Mouse (Mus musculus): ENCODE measurements around the gene Cmip.

Gene Cmip

DNA sequence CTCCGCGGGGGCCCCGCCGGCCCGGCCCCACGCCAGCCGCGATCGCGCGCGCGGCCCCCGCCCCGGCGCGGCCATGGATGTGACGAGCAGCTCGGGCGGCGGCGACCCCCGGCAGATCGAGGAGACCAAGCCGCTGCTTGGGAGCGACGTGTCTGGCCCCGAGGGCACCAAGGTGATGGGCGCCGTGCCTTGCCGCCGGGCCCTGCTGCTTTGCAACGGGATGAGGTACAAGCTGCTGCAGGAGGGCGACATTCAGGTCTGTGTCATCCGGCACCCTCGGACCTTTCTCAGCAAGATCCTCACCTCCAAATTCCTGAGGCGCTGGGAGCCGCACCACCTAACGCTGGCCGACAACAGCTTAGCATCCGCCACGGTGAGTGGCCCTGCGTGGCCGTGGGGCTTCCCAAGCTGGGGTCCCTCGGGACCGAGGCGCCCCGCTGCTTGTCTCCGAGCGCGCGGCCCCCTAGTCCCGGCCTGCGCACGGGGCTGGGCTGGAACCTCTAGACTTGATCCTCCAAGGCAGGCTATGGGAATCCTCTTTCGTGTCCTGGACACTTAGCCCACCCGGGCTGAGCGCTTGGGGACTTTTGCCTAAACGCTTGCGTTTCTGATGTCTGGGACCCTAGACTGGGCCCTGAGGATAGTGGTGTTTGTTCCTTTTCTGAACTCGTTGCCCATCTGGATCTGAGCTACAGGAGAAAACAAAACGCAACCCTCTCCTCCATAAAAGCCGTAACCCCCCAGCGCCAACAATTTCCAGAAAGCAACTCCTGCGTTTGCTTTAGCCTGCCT, at the start of gene Cmip:
TSS of gene Cmip (plus strand) at position 36 of the 792 bp plus-strand sequence.
- DNase-seq (ENCODE audit: low read depth, low spot score) = peak; percentile 30

- no peak for DNase-seq (ENCODE audit: low read depth, low spot score)
These were observed 47.7 kb upstream of the Cmip start for GRCm38 (mm10) chr8:117209150-117209549.

- DNase-seq (ENCODE audit: low read depth, low spot score) = no peak
These were observed 44.8 kb upstream of the Cmip start for GRCm38 (mm10) chr8:117212100-117212499.

DNA sequence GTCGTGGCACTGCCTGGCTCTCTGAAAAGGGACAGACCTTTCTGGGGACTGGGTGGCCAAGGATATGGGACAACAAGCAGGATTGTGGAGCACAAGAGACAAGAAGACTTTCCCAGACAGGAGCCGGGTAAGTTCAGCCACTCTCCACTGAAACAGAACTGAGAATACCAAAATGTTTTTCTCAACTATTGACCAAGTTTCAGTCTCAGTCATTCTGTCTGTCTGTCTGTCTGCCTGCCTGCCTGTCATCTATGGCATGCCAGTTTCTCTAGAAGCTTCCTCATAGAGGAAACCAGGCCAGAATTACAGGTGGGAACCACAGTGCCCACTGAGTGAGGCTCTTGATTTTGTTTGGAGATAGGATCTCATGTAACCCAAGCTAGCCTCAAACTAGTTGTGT, 39.1 kb upstream of the Cmip start:
- DNase-seq (ENCODE audit: low read depth, low spot score) = no peak

DNA sequence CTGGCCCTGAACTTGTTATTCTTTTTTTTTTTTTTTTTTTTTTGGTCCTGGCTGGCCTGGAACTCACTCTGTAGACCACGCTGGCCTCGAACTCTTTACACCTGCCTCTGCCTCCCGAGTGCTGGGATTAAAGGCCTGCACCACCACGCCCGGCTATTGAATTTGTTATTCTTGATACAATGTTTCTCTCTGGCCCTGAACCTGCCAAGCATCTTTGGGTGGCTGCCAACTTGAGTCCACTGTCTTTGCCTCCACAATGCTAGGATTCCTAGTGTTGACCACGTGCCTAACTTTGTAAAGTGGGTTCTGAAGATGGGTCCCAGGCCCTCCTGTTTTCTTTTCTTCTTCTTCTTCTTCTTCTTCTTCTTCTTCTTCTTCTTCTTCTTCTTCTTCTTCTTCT, 34.5 kb upstream of the Cmip start:
- DNase-seq (ENCODE audit: low read depth, low spot score) = no peak

DNA sequence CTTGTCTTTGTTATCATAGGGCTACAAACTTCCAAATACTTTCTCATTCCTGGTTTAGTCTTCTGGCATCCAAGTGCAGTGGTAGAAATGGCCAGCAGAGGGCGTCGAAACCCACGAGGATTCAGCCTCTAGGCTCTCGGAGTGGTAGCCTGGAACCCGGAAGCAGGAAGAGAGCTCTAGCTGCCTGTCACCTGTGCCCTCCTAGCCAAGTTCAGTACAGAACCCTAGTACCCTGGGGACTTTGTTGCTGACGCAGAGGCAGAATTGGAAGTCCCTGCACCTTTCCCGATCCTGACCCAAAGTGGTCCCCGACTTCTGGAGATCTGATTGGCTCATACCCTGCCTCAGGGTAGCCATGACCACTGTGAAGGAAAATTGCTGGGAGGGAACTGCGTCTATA, 32.2 kb upstream of the Cmip start:
- peak; percentile 80 for DNase-seq (ENCODE audit: low read depth, low spot score)

DNA sequence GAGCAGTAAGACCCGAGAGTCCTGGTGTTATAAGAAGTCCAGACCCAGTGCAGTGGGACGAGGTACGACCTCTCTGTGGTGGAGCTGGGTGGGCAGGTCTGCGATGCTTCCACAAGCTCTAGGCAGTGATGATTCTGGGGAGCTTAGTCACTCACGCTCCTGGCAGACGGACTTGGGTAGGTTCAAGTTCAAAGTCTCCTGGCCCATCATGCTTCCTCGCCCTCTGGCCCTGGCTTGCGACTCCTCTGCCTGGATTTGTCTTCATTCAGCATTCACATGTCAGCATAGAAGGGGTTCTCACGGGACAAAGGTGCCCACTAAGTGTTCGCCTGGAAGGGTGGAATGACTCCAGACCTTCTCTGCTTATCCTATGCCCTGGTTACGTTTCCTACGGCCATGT, 30.6 kb upstream of the Cmip start:
- DNase-seq (ENCODE audit: low read depth, low spot score) = no peak

- no peak for DNase-seq (ENCODE audit: low read depth, low spot score)
These were observed 29.5 kb upstream of the Cmip start for GRCm38 (mm10) chr8:117227339-117227738.

DNA sequence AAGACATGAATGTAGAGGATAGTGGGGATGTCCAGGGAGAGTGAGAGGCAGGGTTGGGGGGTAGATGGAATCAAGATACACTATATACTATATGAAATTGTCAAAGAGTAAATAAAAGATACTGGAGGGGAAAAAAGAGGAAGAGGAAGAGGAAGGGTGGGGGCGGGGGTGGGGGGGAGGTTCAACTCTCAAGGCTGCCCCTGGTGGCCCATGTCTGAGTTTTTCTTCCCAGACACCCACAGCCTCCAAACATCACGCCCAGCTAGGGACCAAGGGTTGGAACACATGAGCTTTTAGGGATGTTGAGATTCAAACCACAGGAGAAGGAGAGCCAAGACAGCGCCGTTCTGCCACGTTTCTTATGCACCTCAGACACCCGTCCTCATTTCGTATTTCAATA, 23.7 kb upstream of the Cmip start:
- no peak for DNase-seq (ENCODE audit: low read depth, low spot score)

DNA sequence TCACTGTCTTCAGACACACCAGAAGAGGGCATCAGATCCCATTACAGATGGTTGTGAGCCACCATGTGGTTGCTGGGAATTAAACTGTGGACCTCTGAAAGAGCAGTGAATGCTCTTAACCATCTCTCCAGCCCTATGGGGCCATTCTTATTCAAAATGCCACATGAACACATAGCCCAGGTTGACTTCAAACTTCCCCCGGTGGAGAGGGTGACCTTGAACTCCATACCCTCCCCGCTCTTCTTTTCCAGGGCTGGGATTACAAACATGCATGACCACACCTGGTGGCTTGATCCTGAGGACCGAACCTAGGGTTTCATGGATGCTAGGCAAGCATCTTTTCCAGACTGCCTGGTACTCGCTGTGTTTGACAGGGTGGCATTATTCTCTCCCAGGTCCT, 20.3 kb upstream of the Cmip start:
- DNase-seq (ENCODE audit: low read depth, low spot score) = no peak

- DNase-seq (ENCODE audit: low read depth, low spot score) = no peak
These were observed 16.5 kb upstream of the Cmip start for GRCm38 (mm10) chr8:117240326-117240725.

DNA sequence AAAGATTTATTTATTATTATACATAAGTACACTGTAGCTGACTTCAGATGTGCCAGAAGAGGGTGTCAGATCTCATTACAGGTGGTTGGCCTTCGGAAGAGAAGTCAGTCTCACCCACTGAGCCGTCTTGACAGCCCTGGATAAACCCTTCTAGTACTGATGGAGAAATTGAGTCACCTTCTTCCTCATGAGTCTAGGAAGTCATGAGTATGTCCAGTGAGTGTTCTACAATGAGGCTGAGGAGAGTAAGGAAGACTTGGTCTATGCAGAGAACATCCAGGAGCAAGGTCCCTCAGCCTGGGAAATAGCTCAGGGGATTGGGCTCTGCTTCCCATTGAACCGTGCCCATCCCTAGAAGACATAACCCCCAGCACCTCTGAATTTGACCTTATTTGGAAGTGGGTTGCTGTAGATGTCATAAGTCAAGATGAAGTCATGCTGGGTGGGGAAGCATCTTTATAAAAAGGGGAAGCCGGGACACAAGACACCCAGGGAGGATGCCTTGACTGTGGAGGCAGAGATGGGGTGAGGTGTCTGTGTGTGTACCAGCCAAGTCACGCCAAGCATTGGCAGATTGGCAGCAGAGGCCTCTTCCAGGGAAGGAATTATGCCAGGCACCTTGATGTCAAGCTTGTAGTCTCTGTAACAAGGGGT, 15.9 kb upstream of the Cmip start:
- no peak for DNase-seq (ENCODE audit: low read depth, low spot score)

DNA sequence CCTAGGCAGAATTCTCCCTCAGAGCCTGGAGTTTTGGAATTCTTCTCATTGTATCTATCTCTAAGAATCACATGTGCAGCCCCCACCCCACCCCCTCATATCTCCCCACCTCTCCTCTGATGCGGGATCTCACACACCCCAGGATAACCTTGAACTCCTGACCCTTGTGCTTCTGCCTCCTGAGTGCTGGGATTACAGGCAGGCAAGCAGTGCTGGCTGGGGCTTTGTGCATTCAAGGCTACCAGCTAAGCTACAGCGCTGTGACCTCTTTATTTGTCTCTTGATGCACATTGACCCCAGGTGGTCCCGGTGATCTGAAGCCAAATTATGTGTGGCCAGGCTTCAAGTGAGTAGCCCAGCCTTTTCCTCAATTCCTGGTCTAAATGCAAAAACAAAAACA, 15.0 kb upstream of the Cmip start:
- no peak for DNase-seq (ENCODE audit: low read depth, low spot score)

- DNase-seq (ENCODE audit: low read depth, low spot score) = no peak
These were observed 14.6 kb upstream of the Cmip start for GRCm38 (mm10) chr8:117242286-117242685.

GRCm38 (mm10) chr8:117244601-117245000, 12.3 kb upstream of the Cmip start:
- DNase-seq (ENCODE audit: low read depth, low spot score) = no peak

- DNase-seq (ENCODE audit: low read depth, low spot score) = no peak
These were observed 8.5 kb upstream of the Cmip start for GRCm38 (mm10) chr8:117248341-117248740.

DNA sequence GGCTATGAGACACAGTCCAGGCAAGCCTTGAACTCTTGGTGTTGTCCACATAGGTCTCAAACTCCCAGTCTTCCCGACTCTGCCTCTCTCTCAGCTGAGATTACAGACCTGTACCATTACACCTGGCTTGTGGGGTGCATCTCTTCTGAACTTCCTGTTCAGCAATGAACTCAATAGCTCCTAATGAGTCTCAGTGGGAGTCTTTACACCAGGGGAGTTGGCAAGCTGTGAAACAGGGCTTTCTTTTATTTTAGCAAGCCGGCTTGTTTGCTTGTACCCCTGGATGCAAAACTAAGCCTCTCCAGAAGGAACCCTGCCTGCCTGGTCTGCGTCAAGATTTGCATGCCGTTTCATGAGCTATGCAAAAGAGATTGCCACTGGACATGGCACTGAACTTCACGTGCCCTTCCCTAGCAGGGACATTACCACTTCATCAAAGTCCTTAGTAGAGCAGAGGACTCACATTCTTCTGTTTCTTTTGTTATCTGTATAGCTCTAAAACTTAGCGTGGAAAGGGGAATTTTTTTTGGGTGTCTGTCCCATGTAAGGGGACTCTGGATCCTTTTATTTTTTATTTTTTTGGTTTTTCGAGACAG, 5.7 kb upstream of the Cmip start:
- DNase-seq (ENCODE audit: low read depth, low spot score) = no peak

- DNase-seq (ENCODE audit: low read depth, low spot score) = no peak
These were observed 4.2 kb upstream of the Cmip start for GRCm38 (mm10) chr8:117252650-117253049.

GRCm38 (mm10) chr8:117253390-117254269, 3.2 kb upstream of the Cmip start:
- DNase-seq (ENCODE audit: low read depth, low spot score) = no peak

DNA sequence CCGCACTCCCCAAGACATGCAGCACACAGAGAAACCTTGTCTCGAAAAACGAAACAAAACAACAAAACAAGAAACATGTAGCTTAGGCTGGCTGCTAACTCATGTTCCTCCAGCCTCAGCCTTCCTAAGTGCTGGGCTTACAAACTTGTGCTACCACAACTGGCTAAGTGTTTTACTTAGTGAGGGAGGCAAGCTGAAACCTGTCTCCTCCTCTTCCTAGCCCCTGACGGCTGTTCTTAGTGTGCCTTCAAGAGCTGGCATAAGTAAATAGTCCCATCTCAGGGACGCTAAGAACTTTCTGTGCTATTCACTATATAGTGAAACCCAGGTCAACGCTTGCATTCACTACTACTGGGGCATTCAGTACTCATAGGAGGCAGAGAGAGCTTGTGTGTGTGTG, 2.4 kb upstream of the Cmip start:
- no peak for DNase-seq (ENCODE audit: low read depth, low spot score)

DNA sequence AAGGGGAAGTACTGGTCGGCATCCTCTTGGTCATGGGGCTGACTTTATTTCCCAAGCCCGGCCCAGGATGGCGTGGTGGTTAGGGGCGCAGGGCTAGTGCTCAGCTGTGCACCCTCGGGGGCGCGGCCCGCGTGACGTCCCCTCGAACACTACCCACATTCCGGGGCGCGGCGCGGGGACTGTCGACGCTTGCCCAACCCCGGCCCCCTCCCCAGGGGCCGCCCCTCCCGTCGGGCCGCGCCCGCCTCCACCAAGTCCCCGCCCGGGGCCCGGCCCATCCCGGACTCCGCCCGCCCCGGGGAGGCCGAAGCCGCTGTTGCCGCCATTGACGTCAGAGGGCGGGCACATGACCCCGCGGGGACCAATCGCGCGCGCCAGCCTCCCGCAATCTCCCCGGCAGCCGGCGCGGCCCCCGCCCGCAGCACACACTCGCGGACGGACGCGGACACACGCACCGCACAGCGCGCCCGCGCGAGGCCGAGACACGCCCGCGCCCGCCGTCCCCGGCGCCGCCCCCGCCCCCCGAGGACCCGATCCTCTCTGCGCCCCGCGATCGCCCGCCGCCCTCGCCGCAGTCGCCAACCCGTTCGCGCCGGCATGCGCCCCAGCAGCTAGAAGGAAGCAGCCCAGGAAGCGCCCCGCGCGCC, 449 bp upstream of the Cmip start:
- DNase-seq (ENCODE audit: low read depth, low spot score) = peak; percentile 78
